Mouse (Mus musculus) kidney, adult 18-20 months (tissue): ENCODE measurements around the gene Col4a3.

Experiments used
- DNase-seq: peaks from one replicate; pipeline ENCODE4 v3.0.0; 2021

Col4a3 gene

GRCm38 (mm10) chr1:82686866-82687265, 100.1 kb downstream of the Col4a3 start:
- DNase-seq, result no peak

DNA sequence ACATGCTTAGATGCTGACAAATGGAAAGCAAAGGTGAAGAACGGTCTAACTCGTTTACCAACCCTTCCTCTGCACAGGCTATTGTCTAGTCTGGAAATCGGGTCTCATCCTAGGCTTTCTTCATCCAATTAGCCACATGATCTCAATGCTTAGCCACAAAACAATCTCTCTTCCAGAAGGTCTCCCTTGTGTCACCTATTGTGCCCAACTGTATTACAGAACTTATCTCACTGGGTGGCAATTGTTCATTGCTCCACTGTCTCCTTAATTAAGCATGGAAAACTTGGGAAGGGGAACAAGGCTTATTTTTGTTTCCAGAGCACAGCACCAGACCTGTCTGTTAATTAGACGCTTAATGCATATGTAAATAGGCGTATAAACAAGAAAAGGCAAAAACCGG, 101.2 kb downstream of the Col4a3 start:
- DNase-seq, result no peak

DNA sequence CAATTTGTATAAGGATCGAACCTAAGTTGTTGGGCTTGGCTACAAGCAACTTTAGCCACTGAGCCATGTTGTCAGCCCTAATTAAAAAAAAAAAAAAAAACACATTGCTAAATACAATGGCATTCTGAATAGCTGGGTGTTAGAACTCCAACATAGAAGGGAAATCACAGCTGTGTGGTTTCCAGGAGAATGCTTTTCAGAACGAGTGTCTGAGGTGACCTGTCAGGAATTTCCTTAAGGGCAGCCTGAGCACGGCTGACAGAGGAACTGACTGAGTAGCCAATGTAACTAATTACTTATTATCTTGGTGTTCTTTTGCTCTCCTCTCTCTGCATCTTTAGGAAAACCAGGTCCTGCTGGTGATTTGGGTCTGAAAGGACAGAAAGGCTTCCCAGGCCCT, 109.2 kb downstream of the Col4a3 start:
- DNase-seq, result no peak

GRCm38 (mm10) chr1:82717816-82718512, 131.2 kb downstream of the Col4a3 start:
- no peak for DNase-seq

GRCm38 (mm10) chr1:82724339-82725025, 137.8 kb downstream of the Col4a3 start, which contains the start of gene Mff:
TSS of gene Mff (plus strand) at chr1:82724890.
- DNase-seq, result peak; percentile 95

GRCm38 (mm10) chr1:82725026-82725874, 138.5 kb downstream of the Col4a3 start:
- DNase-seq, result peak; percentile 8

GRCm38 (mm10) chr1:82725875-82726185, 139.1 kb downstream of the Col4a3 start:
- DNase-seq, result no peak

GRCm38 (mm10) chr1:82726482-82726881, 139.8 kb downstream of the Col4a3 start:
- DNase-seq, result no peak

DNA sequence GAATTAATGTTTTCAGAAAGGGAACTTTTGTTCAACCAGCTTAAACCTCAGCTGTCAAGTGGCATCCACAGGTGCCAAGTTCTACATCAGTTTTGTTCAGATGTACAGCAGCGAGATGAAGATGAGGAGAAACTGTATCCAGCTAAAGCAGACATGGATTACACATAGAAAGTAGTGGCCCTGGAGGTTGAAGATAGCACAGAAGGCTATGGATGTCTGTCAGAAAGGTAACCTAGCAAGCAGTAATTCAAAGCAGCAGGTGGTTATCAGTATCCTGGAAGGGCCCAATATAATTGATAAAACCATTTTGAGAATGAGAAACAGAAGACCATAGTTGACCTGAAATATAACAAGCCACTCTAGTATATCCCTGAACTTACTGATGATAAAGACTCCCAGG, 146.6 kb downstream of the Col4a3 start:
- DNase-seq, result no peak

DNA sequence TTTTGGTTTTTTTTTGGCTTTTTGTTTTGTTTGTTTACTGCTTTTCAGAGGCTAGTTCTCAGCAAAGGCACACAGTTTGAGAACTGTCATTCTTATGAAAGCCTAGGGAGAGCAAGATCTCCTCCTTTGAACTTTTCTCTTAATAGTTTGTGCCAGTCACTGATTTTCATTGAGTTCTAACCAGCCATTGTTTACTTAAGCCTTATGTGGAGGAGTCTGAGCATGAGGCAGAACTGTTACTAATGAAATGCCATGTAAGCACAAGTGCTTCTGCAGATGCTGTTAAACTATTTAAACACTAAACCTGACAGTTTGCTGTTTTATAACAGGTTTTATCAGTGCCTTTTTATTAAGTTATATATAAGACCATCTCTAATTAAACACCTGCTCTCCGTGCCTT, 151.3 kb downstream of the Col4a3 start:
- no peak for DNase-seq

GRCm38 (mm10) chr1:82741539-82741938, 154.8 kb downstream of the Col4a3 start:
- no peak for DNase-seq

- no peak for DNase-seq
Measured at GRCm38 (mm10) chr1:82743962-82744361, 157.2 kb downstream of the Col4a3 start.

GRCm38 (mm10) chr1:82746408-82746807, 159.7 kb downstream of the Col4a3 start:
- no peak for DNase-seq

GRCm38 (mm10) chr1:82747714-82748452, 161.2 kb downstream of the Col4a3 start:
- DNase-seq, result no peak

- DNase-seq, result no peak
Measured at GRCm38 (mm10) chr1:82759520-82759919, 172.8 kb downstream of the Col4a3 start.

- no peak for DNase-seq
Measured at GRCm38 (mm10) chr1:82761454-82762169, 174.9 kb downstream of the Col4a3 start.

DNA sequence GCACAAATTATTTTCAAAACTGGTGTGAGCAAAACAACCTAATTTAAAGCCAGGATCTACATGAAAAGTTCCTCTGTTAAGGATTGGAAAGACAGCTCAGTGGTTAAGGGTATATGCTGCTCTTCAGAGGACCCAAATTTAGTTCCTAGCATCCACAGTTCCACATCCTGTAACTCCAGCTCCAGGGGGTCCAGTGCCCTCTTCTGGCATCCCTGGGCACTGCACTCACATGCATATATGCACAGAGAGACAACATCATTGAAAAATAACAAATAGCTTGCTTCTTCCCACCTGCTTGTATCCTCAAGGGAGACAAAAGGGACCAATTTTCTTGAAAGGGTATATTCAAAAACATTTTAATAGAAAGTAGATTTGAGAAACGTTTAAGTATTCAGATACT, 175.6 kb downstream of the Col4a3 start:
- DNase-seq, result no peak

- DNase-seq, result no peak
Measured at GRCm38 (mm10) chr1:82766227-82766626, 179.5 kb downstream of the Col4a3 start.

DNA sequence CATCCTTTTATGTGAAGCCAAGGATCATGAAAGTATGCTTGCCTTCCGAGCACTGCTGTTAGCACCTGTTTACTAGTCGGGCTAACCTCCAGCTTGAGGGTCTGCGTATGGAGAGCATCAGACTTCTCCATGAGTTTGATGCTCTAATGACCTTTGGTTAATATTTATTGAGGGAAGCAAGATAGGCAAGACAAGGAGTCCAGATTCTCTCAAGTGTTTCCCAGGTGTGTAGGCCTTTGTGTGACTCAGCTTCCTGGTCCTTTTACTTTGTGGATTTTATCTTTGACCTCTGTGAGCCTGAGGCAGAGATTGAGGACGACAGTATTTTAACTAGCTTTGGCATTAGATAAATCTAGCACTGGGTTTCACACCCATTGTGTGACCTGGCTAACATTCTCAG, 179.9 kb downstream of the Col4a3 start:
- no peak for DNase-seq

DNA sequence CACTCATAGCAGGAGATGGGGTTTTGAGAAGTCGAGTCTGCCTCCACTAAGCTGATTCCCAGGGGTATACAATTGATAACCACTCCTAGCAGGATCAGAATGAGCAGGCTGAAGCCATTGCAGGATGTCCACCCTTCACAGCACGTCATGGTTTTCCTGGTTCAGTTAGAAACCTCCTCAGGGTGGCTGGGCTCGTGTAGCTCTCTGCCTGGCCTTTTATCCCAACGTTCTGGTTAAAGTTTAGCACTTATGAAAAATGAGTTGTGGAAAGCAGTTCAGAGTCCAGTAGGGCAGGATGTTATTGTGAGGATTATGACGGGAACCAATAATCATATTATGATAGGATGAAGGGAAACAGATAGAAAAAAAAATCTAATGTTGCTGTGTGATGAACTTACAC, 181.5 kb downstream of the Col4a3 start, which contains the start of gene Tm4sf20:
Tm4sf20 (minus strand) TSS at position 193 of the 400 bp plus-strand sequence.
- DNase-seq, result no peak

DNA sequence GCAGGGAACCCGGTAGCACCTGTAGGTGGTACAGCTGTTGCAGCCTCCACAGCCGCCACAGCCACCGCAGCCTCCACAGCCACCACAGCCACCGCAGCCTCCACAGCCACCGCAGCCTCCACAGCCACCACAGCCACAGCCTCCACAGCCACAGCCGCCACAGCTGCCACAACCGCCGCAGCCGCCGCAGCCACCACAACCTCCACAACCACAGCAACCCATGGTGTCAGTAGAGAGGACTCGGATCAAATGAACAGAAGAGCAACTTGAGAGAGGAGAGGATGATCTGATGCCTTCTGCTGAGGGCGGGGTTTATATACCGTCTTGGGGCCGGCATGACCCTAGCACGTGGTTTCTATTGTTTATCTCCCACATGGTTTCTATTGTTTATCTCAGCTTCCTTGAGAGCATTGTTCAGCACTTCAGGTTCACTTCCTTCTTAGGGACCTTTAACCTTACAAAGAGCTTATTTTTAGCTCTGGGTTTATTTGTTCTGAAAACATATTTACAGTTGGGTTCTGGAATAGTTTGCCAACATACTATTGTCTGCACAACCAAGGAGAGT, 184.4 kb downstream of the Col4a3 start, which contains the start of gene Gm47791:
Gm47791 (minus strand) TSS at position 222 of the 565 bp plus-strand sequence.
- DNase-seq, result no peak
